Comparison of ENCODE assay signal across 24 mouse cellular contexts in the genomic region with DNA sequence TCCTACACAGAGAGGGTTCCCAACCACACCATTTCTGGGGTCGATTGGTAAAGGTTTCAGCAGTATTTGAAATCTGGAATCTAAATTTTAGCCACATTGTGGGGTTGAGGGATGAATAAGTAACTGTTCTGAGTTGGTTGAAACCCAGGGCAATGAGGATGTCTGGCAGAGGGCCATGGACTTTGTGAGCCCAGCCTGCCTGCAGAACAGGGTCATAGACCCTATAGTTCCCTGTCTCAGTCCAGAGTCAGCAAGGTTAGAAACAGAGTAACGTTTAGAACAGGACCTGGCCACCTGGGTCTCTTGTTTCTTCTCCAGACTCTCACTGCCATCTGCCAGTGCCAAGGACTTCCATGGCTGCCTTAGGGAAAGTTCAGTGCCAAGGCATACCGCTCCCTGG. TPM values are rescaled to one million over a fixed set of nuclear protein-coding genes. Genes with fewer than 3 reads are reported as not detected.
DNase-seq lines count a peak whose midpoint lies in the region; ATAC-seq and TF ChIP-seq lines count a peak whose summit lies in the region.
"Had no signal": no experiment of that assay in that cellular context is flagged by ENCODE, and none has a peak within 500 bp of the region (broad histone marks: within the 10 kb centered on the region; RNA-seq: fewer than 3 reads in every experiment).

No protein-coding gene starts in this region.

- no peak overlapping the region for H3K27ac ChIP-seq in liver, adult 2 months (replicated peaks; ENCODE audit: insufficient read depth, low read depth, low read length)
- no peak overlapping the region for H3K27ac ChIP-seq in liver, embryonic 12.5 days
- H3K27ac ChIP-seq: forebrain, embryonic 13.5 days; heart, embryonic 10.5 days; heart, embryonic 15.5 days; layer of hippocampus, adult 2 months; limb, embryonic 13.5 days; liver, embryonic 14.5 days; stomach, postnatal 0 days had no signal

- no peaks in the 10 kb centered on the region for H3K9me3 ChIP-seq in liver, embryonic 12.5 days (replicated peaks)
- H3K9me3 ChIP-seq: forebrain, embryonic 13.5 days; G1E; heart, embryonic 10.5 days; heart, embryonic 15.5 days; limb, embryonic 13.5 days had no signal

- no peak for ATAC-seq in liver, embryonic 12.5 days
- ATAC-seq in granulocyte monocyte progenitor cell, adult 5-6 weeks (replicated peaks; ENCODE audit: poor library complexity, severe bottlenecking), result no peak
- ATAC-seq: intestine, embryonic 16.5 days had no signal

- H3K36me3 ChIP-seq in liver, adult 2 months (ENCODE audit: control insufficient read depth, insufficient read depth, low read length), result no peaks in the 10 kb centered on the region
- no peaks in the 10 kb centered on the region for H3K36me3 ChIP-seq in liver, embryonic 12.5 days
- H3K36me3 ChIP-seq: G1E; heart, embryonic 10.5 days; heart, embryonic 15.5 days; limb, embryonic 13.5 days had no signal

- H3K4me2 ChIP-seq in liver, embryonic 12.5 days, result no peak overlapping the region
- H3K4me2 ChIP-seq: forebrain, embryonic 13.5 days; heart, embryonic 15.5 days; limb, embryonic 13.5 days; lung, embryonic 14.5 days had no signal

- TF ChIP-seq CTCF in liver, adult 2 months (IDR thresholded peaks at IDR 0.05; ENCODE audit: low read depth, low read length), result no peak

- 60% methylated on average over 3 of the region's 3 CpGs for WGBS in liver, adult 2 months
- WGBS in liver, embryonic 12.5 days (ENCODE audit: insufficient replicate concordance), result 50% methylated on average over 3 of the region's 3 CpGs

- H3K79me2 ChIP-seq in liver, adult 2 months (ENCODE audit: control insufficient read depth, insufficient read depth, low read length), result no peaks in the 10 kb centered on the region

- peak; percentile 42 to 45 for DNase-seq in cerebellum, postnatal 14 days
- no peak for DNase-seq in cerebellum, postnatal 36 days
- peak; percentile 36 for DNase-seq in liver, adult 2 months (ENCODE audit: extremely low read depth, low read depth, low spot score)
- DNase-seq in kidney, postnatal 10 days, result peak; percentile 72
- no peak for DNase-seq in adrenal gland, adult 18-20 months (ENCODE audit: low spot score in 2 of 2)
- DNase-seq: adrenal gland, postnatal 14 days; cerebellum, adult 11-12 months; cerebellum, adult 9-11 months; gastrocnemius, postnatal 14 days; lung, embryonic 14.5 days; lung, postnatal 14 days; right cerebral cortex, postnatal 4 days; thymus, adult 18-20 months had no signal

- H3K9ac ChIP-seq in liver, adult 2 months (ENCODE audit: low read depth, low read length), result no peak overlapping the region
- H3K9ac ChIP-seq in liver, embryonic 12.5 days, result no peak overlapping the region
- H3K9ac ChIP-seq: forebrain, embryonic 13.5 days; heart, embryonic 15.5 days; limb, embryonic 13.5 days; liver, embryonic 14.5 days; lung, embryonic 14.5 days had no signal

- no peak for TF ChIP-seq POLR2A in liver, adult 2 months (IDR thresholded peaks at IDR 0.05; ENCODE audit: extremely low read depth, insufficient read depth, low read length)

- peaks cover 3% of the 10 kb centered on the region; the same call in 1 of the 2 replicates for H3K4me1 ChIP-seq in liver, adult 2 months (ENCODE audit: control insufficient read depth, insufficient read depth, low read length)
- H3K4me1 ChIP-seq in liver, embryonic 12.5 days, result 0 out of 2 replicates have a peak, but pooled peaks cover 2% of the 10 kb centered on the region
- H3K4me1 ChIP-seq: forebrain, embryonic 13.5 days; heart, embryonic 10.5 days had no signal

- no peak overlapping the region for H3K4me3 ChIP-seq in liver, adult 2 months (ENCODE audit: insufficient read depth, low read depth, low read length)
- H3K4me3 ChIP-seq in liver, embryonic 12.5 days, result no peak overlapping the region
- H3K4me3 ChIP-seq: forebrain, embryonic 13.5 days; heart, embryonic 10.5 days; heart, embryonic 15.5 days; layer of hippocampus, adult 2 months; limb, embryonic 13.5 days had no signal

- no peaks in the 10 kb centered on the region for H3K27me3 ChIP-seq in liver, adult 2 months (ENCODE audit: control insufficient read depth, insufficient read depth, low read length)
- H3K27me3 ChIP-seq in liver, embryonic 12.5 days (replicated peaks), result no peaks in the 10 kb centered on the region
- H3K27me3 ChIP-seq: forebrain, embryonic 13.5 days; heart, embryonic 15.5 days; limb, embryonic 13.5 days had no signal

RNA-seq across cellular contexts. Expression of a gene that starts 30.4 kb away (rescaled TPM):
- total RNA-seq in liver, adult 2 months (2014; rRNA removed), result 14.7 and 19.0 TPM in 2 replicates
- polyA plus RNA-seq in liver, adult 2 months (2012; rRNA removed), result 34.9 and 35.2 TPM in 2 replicates
- 3.3 and 3.6 TPM in 2 replicates for polyA plus RNA-seq in liver, embryonic 12.5 days (2016; fragmentation: Nextera tagmentation; extraction: Ambion mirVana)
- 5.2 and 7.0 TPM in 2 replicates for total RNA-seq in granulocyte monocyte progenitor cell, adult 5-6 weeks (2014; fragmentation: Nextera tagmentation)
- total RNA-seq in granulocyte monocyte progenitor cell, adult 5-6 weeks (2017), result 1.5 and 1.9 TPM in 2 replicates
- total RNA-seq in adrenal gland, adult 18-20 months (2021), result 10 to 100 TPM; 12.5 to 15.6 TPM
- polyA plus RNA-seq: G1E had no signal

RNA-seq across cellular contexts. Expression of a gene that starts 53.3 kb away (rescaled TPM):
- total RNA-seq in liver, adult 2 months (2014; rRNA removed), result 10.8 and 12.2 TPM in 2 replicates
- 0.90 and 1.5 TPM in 2 replicates for polyA plus RNA-seq in liver, adult 2 months (2012; rRNA removed)
- 7.4 and 7.8 TPM in 2 replicates for polyA plus RNA-seq in liver, embryonic 12.5 days (2016; fragmentation: Nextera tagmentation; extraction: Ambion mirVana)
- total RNA-seq in granulocyte monocyte progenitor cell, adult 5-6 weeks (2014; fragmentation: Nextera tagmentation), result 44.0 and 52.0 TPM in 2 replicates
- 31.9 and 34.1 TPM in 2 replicates for total RNA-seq in granulocyte monocyte progenitor cell, adult 5-6 weeks (2017)
- 10 to 100 TPM; 17.4 to 19.9 TPM for total RNA-seq in adrenal gland, adult 18-20 months (2021)

Comparison
In these comparisons a context has a peak if more than half of its experiments do, and no peak if none do; other contexts are left out.
1. DNase-seq: peak in cerebellum, postnatal 14 days (2 of 2), liver, adult 2 months (single experiment) and kidney, postnatal 10 days (single experiment); none in cerebellum, postnatal 36 days (0 of 2) and adrenal gland, adult 18-20 months (0 of 2).